Mouse (Mus musculus): ENCODE measurements around the gene Ect2.

The Ect2 gene

GRCm38 (mm10) chr3:27156594-27156949, 2.9 kb upstream of the Ect2 start:
- no peak for DNase-seq (ENCODE audit: low read depth, low spot score)

- DNase-seq (ENCODE audit: low read depth, low spot score) = no peak
Measured at GRCm38 (mm10) chr3:27155856-27156593, 2.3 kb upstream of the Ect2 start.

DNA sequence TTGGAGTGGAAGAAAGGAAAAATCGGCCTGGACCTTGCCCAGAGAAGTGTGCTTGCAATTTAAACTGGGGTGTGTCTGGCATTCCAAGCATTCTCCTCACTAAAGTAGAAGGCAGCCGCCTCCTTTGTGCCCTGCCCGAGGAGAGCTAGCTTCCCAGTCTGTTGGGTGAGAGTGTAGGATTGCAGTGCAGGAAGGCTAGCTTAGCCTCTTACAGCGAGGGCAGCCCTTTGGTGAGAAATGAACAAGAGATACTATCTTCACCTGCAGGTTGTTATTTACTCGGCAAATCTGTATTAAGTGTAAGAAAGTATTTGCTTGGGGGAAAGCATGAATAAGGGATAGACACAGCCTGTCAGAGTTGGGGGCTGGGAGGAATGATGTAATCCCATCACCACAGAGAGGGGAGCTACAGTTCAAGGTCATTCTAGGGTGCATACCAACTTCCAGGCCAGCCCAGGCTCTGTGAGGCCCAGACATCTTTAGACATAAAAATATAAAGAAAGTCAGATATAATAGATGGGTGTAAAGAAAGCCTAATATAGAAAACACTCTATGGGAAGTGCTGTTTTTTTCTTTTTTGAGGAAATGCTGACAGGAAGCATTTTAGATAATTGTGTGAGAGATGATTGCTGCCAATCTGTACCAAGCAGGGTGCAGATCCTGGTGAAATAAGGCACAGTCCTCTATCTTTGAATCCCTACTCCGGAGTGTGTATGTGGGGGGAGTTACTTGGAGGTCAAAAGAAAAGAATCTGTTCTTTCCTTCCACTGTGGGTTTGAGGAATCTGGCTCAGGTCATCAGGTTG, 1.6 kb upstream of the Ect2 start:
- DNase-seq (ENCODE audit: low read depth, low spot score) = no peak

GRCm38 (mm10) chr3:27154280-27154679, 602 bp upstream of the Ect2 start:
- no peak for DNase-seq (ENCODE audit: low read depth, low spot score)

- DNase-seq (ENCODE audit: low read depth, low spot score) = peak; percentile 77
Measured at GRCm38 (mm10) chr3:27153191-27153671, 447 bp downstream of the Ect2 start.

GRCm38 (mm10) chr3:27145733-27146132, 7.9 kb downstream of the Ect2 start:
- no peak for DNase-seq (ENCODE audit: low read depth, low spot score)

GRCm38 (mm10) chr3:27143570-27143969, 10.1 kb downstream of the Ect2 start:
- no peak for DNase-seq (ENCODE audit: low read depth, low spot score)

DNA sequence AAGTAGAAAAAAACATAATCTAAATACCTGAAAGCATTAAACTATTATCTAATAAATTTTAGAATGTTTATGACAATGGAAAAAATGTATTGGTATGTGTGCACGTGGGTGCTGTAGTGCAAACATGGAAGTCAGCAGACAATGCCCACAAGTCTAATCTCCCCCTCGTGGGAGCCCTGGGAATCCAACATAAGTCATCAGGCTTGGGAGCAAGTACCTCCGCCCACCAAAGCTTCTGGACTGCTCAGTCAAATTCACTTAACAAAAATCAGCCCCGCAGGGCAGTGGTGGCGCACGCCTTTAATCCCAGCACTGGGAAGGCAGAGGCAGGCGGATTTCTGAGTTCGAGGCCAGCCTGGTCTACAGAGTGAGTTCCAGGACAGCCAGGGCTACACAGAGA, 13.6 kb downstream of the Ect2 start:
- no peak for DNase-seq (ENCODE audit: low read depth, low spot score)

GRCm38 (mm10) chr3:27121864-27122450, 31.7 kb downstream of the Ect2 start:
- DNase-seq (ENCODE audit: low read depth, low spot score) = no peak

- DNase-seq (ENCODE audit: low read depth, low spot score) = no peak
Measured at GRCm38 (mm10) chr3:27120932-27121331, 32.7 kb downstream of the Ect2 start.

- no peak for DNase-seq (ENCODE audit: low read depth, low spot score)
Measured at GRCm38 (mm10) chr3:27118227-27118626, 35.5 kb downstream of the Ect2 start.

DNA sequence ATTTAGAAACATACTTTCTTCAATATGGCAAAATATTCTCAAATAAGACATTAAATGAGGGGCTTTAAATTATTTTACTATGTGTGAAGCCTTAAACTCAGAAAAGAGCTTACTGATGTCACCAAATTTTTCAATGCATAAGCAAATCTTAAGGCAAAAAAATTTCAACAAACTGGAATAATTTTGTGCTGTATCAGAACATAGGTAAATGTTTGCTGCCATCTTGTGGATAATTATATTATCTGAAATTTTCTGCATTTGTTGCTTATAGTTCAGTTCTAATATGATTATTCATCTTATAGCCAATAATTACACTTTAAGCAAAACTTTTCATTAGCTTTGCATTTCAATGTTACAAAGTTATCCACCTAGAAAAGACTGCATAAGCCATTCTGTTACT, 42.8 kb downstream of the Ect2 start:
- DNase-seq (ENCODE audit: low read depth, low spot score) = no peak

GRCm38 (mm10) chr3:27109109-27109508, 44.6 kb downstream of the Ect2 start:
- no peak for DNase-seq (ENCODE audit: low read depth, low spot score)

DNA sequence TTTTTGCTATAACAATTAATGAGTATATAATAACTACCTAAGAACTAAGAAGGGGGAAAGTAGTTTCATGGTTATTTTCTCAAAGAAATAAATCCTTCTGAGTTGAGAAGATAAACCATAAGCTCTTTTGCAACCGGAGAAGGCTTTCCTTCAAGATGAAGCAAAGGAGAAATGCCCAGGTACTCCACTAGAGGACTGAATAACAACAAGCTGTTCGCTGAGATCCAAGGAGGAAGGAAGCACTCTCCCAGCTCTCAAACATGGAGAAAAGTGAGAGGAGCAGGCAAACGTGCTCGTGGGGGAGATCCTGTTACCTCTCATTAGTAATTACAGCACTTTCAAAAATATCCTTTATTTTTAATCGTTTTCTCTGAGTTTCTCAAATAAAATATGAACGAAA, 46.5 kb downstream of the Ect2 start:
- no peak for DNase-seq (ENCODE audit: low read depth, low spot score)

GRCm38 (mm10) chr3:27102965-27103364, 50.7 kb downstream of the Ect2 start:
- no peak for DNase-seq (ENCODE audit: low read depth, low spot score)

DNA sequence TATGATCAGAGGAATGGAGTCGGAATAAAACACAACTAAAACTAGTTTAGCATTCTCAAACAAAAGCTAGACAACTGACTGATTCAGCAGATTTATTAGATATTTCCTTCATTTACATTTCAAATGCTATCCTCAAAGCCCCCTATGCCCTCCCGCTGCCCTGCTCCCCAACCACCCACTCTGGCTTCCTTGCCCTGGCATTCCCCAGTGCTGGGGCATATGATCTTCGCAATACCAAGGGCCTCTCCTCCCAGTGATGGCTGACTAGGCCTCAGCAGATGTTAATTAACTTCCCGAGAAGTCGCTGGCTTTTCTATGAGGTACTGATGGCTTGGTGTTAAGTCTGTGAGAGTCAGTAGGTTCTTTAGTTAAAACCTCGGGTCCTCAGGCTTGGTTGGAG, 55.0 kb downstream of the Ect2 start:
- no peak for DNase-seq (ENCODE audit: low read depth, low spot score)

- no peak for DNase-seq (ENCODE audit: low read depth, low spot score)
Measured at GRCm38 (mm10) chr3:27086221-27086620, 67.5 kb downstream of the Ect2 start.

GRCm38 (mm10) chr3:27081229-27082060, 72.2 kb downstream of the Ect2 start:
- no peak for DNase-seq (ENCODE audit: low read depth, low spot score)

- DNase-seq (ENCODE audit: low read depth, low spot score) = no peak
Measured at GRCm38 (mm10) chr3:27080061-27080770, 73.5 kb downstream of the Ect2 start.

DNA sequence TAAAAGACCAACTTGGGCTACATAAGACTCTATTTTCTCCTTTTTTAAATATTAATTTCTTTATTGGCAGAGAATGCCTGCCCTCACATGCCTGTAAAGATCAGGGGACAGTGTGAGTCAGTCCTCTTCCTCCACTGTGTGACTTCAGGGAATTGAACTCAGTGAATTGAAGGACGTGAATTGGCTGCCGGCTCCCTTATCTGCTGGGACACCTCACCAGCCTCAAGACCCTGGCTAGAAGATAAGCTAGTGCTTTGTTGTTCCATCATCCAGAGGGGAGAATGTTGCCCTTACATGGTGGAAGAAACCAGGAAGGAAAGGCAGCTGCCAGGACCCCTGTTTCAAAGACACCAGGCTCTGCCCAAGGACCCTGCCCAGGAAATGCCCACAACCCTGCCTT, 79.8 kb downstream of the Ect2 start:
- DNase-seq (ENCODE audit: low read depth, low spot score) = no peak

DNA sequence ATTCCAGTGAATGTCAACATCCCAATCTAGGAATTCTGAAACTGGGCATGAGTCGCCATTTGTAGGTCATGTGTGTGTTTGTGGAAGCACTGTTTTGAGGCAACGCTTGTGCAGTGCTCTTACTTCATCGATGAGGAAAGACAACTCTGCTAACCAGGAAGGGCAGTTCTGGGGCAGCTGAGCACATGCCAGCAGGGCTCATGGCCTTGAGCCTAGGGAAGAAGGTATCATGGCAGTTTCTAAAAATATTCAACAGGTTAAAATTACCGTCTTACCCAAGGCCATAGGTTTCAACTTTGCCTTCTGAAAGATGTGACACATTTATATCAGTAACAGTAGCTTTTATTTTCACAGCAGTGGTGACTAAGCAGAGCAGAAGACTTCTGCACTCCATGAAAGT, 82.0 kb downstream of the Ect2 start:
- DNase-seq (ENCODE audit: low read depth, low spot score) = no peak
